Mouse (Mus musculus): ENCODE measurements around the gene Swi5.
"Not testable (repeated sequence)": the region's sequence is repeated elsewhere in the genome, so short reads cannot be mapped to it uniquely, and the experiment has no call there.

Swi5 gene

DNA sequence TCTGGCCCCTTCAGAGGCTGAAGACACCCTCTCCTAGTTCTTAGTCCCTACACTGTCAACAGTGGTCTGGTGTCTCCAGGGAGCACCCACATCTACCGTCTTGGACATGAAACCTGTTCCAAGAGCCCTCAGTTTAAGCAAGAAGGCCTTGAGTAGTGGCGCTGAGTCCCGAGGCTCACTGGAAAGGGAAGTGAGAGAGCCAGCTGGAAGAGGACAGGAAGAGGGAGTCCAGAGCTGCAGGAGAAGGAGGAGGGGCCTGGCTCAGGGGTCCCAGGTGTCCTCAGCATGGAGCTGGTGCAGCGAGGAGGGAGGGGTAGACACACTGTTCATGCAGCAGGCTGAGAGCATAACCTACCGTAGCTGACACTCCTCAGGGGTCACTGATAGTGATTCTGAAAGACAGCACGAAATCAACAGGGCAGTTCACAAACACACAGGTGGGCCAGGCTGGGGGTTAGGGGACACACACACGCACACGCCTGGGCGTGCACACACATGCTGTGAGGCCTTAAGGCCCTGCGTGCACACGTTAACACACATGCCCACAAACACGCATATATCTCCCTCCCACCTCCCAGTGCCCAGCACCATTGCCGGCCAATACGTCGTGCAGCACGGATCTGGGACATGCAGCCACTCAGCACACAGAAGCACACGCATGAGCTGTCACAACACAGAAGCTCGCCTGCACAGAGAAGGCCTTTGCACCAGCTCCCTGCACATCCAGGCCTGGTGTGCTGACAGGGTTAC is 22.4 kb upstream of the Swi5 start:
- no peak for DNase-seq

DNA sequence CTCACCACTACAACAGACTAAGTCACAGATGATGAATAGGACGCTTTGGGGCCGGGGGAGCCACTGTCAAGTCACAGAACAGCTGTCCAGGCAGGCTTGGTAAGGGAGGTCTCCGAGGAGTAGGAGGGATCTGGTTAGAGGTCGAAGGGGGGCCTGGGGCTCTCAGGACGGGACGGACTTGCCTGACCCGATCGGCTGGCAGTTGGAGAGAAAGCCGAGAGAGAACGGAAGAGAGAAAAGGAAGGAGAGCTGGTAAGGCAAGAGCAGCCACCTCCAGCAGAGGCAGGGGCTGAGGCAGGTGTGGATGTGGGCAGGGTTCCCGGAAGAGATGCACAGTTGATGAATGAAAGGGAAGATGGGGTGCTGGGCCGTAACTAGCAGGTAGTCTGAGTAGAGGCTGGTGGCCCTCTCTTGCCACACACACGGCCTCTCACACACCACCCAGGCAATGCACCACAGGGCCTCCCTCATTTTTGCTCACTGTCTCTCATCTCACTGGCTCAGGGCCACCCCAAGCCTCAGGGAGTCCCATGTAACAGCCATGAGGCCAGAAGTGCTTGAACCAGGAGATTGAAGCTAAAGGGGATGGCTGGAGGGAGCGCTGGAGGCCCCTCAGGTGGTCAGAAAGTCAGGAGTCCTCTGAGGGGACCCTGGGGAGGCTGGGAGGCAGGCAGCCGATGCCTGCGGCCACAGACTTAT is 21.1 kb upstream of the Swi5 start:
- DNase-seq = peak; percentile 52

DNA sequence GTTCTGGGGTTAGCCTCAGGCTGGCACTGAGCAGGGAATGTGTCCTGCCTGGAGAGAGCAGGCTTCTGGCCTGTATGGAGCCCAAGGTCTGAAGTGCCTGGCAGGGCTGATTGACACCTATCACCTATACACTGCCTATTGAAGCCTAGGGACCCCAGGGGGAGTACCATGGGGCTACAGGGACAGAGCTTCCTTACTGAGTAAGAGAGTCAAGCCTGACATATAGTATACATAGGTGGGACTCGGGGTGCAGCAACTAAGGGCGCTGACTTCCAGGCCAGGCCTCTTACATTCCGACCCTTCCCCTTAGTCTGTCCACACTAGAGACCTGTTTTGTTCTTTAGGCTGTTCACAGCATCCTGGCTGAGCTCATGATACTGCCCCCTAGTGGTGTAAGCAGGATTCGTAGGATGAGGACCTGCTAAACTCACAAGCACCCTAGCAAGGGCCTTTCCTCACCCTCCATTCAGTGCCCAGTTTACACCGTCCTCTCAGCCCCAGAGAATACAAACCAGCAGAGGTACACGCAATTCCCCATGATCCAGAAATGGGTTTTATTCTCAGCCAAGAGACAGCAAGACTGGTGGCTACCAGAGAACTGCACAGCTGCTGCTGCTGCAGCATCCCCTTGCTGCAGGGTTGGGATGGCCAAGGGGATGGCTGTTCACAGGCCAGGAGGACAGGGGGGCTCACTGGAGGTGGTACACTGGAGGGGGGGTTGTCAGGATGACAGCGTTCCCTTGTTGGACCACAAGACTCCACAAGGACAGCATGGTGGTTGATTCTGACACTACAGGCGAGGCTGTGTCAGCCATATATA is 20.3 kb upstream of the Swi5 start:
- peak; percentile 76 for DNase-seq

DNA sequence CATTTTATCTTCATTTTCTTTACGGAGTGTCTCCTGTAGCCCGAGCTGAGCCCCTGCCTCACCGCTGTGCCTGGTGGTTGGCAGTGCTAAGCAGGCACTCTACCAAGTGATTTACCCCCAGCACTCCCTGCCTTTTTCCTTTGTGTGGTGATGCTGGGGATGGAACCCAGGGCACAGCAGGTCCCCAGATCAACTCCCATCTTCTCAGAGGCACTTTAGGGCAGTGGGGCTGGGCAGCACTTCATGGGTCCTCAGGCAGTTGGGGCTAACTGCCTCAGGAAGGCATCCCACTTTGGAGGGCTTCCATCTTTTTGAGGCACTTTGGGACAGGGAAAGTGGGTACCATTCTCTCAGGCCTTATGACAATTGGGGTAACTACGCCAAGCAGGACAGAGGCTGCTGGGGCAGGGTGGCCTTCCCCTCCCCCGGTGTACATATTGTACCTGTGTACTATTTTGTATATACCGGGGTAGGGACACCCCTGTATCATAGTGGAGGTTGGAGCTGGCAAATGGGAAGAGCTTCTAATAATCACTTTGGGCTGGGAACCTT is 19.4 kb upstream of the Swi5 start:
- peak; percentile 59 for DNase-seq

DNA sequence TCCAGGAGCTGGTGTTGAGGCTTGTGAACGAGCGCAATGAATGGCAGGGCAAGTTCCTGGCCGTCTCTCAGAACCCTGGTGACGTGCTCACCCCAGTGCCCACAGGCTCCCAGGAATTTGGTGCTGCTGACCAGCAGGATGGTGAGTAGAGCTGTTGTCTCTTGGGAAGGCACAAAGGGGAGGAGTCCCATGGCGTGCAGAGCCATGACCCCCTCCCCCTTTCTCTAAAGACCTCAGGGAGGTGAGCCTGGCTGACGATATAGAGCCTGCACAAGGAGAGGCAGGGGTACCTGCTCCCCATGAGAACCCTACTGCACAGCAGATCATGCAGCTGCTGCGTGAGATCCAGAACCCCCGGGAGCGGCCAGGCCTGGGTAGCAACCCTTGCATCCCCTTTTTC is 18.3 kb upstream of the Swi5 start:
- DNase-seq = peak; percentile 53

DNA sequence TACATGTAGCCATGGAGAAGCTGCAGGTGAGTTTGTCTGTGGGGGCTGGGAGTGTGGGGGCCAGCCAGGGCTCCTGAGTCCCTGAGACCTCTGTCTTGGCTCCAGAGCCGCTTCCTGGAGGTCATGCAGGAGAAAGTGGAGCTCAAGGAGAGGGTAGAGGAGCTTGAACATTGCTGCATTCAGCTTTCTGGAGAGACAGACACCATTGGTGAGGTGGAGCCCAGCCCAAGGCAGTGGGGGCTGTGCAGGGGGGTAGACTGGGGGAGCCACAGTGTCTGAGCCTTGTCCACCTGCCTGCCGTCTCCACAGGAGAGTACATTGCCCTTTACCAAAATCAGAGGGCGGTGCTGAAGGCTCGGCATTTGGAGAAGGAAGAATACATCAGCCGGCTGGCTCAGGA is 17.8 kb upstream of the Swi5 start:
- no peak for DNase-seq

DNA sequence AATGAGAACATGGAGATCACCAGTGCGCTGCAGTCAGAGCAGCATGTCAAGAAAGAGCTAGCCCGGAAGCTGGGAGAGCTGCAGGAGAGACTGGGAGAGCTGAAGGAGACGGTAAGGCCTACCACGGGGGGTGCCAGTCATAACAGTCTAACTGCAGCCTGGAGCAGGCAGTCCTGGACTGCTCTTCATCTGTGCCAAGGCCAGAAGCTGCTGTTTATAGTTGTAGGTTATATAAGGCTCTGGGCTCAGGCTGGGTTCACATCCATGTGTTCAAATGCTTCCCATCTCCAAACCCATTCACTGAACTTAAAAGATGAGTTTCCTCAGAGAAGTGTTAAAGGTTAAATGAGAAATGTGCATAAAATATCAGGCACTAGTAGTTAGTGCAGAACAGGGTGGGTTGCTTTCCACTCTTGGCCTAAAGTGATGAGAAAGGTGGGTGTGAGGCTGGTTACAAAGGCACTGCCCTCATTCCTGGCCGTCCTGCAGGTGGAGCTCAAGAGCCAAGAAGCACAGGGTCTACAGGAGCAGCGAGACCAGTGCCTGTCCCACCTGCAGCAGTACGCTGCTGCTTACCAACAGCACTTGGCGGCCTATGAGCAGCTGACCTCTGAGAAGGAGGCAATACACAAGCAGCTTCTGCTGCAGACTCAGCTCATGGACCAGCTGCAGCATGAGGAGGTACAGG is 16.4 kb upstream of the Swi5 start:
- DNase-seq = peak; percentile 79

DNA sequence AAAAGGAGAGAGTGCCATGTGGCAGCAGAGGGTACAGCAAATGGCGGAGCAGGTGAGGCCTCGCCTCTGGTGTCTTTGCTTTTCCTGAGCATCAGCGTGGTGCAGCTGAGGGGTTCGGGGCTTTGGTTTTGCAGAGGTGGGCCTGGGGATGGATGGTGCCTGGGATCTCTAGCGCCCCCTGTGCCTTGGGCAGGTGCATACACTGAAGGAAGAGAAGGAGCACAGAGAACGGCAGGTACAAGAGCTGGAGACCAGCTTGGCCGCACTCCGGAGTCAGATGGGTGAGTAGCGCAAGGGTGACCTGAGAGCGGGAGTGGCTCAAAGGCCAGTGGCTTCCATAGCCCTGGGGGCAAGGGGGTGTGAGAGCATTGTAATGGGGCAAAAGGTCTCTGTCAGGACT is 15.1 kb upstream of the Swi5 start:
- no peak for DNase-seq

DNA sequence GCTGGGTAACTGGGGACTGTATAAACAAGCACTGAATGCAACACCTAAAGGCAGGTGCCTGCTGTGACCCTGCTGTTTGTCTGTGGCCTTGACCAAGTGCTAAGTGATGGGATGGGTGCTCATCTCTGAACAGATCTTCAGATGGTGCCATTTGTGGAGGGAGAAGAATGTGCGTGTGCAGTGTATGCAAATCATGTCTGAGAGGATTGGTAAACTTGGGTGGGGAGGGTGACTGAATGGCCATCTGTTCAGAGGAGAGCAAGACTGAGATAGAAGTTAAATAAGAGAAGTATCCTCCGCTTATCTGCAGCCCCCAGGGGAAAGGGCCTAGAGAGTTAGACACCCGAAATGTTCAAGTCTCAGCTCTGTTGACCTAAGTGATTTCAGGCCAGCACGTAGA is 11.6 kb upstream of the Swi5 start:
- DNase-seq = no peak

DNA sequence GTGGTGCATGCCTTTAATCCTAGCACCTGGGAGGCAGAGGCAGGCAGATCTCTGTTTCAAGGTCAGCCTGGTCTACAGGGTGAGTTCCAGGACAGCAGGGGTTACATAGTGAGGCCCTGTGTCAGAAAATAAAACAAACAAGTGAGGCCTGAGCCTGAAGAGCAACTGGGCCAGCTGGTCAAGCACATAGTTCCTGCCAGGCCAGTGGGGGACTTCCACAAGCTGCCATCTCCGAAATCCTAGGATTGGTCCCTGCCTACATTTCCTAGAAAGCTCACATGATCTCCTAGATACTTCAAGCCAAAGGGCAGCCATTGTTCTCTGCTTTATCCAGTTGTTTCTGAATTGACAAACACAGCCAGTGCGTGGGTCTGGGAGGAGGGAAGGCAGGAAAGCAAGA is 8.0 kb upstream of the Swi5 start:
- not testable (repeated sequence) for DNase-seq

DNA sequence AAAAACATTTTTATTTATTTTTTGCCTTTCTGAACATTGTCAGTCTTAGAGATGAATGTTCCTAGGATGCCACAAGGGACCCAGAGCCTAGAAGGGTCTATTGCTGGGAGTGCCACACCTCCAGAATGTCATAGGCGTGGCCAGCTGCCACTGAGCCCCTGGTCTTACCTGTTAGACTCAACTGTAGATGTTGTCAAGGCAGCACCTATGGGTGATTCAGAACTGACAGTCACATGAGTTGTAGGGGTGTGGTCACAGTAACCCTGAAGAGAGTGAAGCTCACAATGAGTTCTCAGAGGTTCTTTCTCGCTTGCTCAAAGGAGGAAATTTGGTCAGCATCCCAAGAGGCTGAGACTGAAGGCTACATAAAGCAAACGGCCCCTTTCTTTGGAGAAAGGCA is 7.4 kb upstream of the Swi5 start:
- DNase-seq = no peak

DNA sequence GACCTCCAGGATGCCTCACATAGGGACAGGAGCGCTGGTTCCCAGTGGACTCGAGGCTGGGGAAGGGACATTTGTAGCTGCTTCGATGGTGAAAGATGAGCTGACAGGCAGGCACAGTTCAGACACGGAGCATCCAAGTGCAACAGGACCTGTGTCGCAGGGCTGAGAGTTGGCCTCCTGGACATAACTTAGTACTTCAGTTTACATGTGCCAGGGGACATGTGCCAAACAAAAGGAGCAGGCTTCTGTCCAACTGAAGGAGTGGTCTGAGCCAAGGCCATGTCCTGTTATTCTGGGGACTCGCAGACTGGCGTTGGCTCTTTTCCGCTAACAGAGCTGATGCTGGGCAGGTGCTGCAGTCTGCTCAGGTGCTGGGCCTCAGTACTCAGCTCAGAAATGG is 6.5 kb upstream of the Swi5 start:
- peak; percentile 80 for DNase-seq

DNA sequence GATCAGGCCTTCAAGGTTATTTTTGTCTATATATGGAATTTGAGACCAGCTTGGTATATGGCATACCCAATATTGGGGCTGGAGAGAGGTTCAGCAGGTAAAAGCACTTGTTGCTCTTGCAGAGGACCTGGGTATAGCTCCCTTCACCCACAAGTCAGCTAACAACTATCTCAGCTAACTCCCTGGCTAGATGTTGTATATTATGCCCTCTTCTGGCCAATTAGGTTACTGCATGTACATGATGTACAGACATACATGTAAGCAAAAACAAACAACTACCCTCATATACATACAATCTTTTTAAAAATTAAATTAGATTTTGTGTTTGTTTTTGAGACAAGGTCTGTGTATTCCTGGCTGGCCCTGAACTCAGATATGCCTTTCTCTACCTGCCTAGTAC is 1.7 kb upstream of the Swi5 start:
- no peak for DNase-seq

DNA sequence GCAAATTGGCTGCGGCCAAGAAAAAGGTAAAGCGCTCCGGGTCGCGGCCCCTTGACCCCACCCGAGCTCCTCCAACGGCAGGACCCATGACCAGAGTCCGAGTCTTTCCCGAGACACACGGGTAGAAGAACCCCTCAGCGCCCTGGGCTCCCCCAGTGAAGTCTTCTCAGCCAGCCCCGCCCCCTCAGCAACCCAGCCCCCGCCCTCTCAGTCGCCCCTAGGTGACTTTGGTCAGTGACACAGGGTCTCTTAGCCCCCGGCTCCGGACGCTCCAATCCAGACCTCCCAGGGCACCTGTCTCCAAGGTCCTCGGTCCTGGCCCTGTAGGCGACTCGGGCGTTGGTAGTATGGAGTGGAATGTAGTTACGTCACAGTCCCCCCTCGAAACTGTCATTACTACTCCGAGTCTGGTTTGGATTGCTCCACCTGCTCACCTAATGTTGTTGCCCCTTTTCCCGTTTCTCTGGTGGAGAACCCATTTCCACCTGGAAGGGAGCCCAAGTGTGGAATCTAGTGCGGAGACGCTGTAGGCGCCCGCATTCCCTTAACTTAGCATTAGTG is 576 bp upstream of the Swi5 start:
- no peak for DNase-seq

DNA sequence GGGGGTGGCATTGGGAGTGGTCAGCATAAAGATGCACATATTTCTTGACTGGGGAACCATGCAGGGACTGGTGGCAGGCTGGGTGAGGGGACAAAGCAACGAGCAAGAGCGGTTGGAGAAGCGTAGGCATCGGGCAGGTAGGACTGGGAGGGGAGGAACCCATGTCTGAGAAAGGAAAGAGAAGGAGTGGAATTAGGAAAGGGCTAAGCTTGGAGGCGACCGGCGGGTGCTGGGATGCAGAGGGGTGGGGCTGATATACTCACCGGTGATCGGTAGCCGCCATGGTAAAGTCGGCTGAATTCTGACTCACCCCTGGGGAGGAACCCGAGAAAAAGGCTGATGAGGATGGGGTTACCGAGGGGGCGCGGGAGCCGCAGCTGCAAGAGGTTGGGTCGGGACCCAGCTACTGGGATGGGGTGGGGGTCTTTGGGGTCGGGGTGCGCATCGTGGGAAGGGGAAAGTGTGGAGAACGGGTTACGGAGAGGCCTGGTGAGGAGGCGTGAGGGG is 488 bp downstream of the Swi5 start, which contains the start of gene Golga2:
Golga2 (plus strand) TSS at position 51 of the 507 bp plus-strand sequence.
- DNase-seq = no peak

DNA sequence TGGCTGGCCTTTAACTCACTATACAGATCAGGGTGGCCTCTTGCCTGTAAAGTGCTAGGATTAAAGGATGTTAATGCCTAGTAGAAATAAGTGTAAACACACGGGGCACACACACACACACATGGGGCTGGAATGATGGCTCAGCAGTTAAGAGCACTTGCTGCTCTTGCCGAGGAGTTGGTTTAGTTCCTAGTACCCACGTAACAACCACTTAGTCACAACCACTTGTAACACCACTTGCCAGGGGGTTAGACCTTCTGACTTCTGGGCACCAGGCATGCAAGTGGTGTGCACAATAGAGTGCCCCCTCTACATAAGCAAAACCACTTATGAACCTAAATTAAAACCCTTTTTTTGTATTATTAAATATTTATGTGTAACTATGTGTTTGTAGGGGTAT is 3.9 kb downstream of the Swi5 start:
- DNase-seq = no peak

DNA sequence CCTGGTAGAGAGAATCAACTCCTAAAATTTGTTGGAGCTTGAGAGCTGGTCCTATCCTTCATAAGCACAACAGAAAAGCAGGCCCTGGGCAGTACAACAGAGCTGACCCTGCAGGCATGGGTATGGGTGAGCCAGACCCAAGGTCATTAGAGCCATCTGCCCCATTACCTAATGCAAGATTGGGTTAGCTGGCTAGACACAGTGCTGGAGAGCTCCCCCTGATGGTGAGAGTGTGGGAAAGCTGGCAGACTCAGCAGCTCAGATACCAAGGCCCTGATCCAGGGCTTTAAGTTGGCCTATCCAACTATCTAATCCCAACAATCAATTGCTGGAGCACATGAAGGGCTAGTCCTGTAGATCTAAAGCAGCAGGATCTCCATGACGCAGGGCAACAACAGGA is 5.1 kb downstream of the Swi5 start:
- DNase-seq = peak; percentile 59

DNA sequence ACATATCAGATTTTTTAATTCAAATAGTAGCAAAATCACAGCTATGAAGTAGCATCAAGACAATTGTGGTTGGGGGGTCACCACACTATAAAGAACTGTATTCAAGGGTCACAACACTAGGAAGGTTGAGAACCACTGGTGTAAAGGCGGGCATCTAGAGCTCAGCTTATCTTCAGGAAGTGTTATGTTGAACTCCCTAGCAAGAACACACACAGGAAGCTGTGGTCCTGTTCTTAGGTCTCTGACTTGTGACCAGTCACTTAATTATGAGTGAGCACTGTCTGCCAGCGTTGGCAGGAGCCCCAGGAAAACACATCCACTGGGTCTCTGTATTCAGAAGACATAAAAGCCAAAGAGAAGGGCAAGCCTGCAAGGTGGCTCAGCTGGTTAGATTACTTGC is 5.6 kb downstream of the Swi5 start:
- DNase-seq = no peak

DNA sequence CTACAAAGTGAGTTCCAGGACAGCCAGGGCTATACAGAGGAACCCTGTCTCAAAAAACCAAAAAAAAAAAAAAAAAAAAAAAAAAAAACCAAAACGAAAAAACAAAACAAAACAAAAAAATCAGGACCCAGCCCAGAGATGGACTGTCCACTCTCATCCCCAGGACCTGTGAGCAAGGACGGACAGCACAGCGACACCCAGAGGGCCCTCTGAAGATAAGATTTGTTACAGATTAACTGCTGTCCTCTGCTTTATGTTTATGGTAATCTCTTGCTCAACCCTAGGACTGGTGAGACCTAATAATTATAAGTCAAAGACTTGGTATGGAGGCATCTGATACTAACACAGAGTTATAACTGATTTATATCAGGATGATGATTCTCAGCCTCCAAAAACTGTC is 12.1 kb downstream of the Swi5 start:
- no peak for DNase-seq

DNA sequence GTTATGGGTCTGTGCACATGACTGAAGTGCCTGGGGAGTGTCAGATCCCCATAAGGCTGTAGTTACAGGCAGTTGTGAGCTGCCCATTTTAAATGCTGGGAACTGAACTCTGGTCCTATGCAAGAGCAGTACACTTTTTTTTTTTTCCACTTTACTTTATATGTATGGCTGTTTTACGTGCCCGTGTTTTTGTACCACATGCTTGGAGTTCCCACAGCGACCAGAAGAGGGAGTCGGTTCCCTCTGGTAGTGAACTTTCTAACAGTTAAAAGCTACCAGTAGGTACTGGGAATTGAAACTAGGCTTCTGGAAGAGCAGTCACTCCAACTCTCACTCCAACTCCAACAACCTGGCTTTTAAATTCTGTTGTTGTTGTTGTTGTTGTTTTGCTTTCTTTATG is 27.2 kb downstream of the Swi5 start:
- DNase-seq = no peak

DNA sequence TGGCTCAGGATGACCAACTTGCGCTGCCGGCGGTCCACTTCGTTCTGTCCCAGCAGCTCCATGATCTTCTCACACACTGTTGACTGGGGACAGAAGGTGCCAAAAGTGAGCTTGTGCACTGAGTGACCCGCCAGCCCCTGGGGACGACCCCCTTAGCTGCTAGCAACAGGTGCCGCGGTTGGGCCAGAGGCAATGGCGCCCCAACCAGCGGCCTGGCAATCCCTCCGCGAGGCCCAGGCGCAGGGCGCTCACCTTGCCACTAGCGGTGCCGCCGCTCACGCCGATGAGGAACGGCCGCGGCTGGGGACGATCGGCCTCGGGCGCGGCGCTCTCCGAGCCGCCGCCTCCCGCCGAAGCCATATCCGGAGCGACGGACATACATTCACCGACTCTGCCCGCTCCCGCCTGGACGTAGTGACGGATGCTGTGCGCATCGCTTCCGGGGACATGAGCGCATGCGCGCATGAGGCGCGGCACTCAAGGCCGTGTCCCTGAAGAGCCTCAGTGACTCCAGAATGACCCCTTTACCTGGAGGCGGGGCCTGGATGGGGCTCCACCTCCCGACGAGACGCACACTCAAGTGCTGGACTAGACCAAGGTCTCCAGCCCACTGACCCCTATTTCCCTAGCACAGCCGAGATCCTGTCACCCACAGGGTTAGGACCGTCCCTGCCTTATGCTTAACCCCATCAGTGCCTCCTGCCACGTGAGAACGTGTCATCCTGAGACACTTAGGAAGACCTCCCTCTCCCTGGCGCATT is 28.0 kb downstream of the Swi5 start, which contains the start of gene Uck1:
Uck1 (minus strand) TSS at position 503 of the 761 bp plus-strand sequence.
- peak; percentile 93 for DNase-seq

Measured in cerebellum, adult 11-12 months (tissue).